In genomic region chr6:134377856-134378255, GRCm38 (mm10) we compare ENCODE assay signal across 38 mouse cellular contexts. TPM values are rescaled to one million over a fixed set of nuclear protein-coding genes. Genes with fewer than 3 reads are reported as not detected.
"Had no signal": no experiment of that assay in that cellular context is flagged by ENCODE, and none has a peak within 500 bp of the region (broad histone marks: within the 10 kb centered on the region; RNA-seq: fewer than 3 reads in every experiment).

No protein-coding gene starts in this region.

- H3K36me3 ChIP-seq: limb, embryonic 10.5 days; limb, embryonic 12.5 days; limb, embryonic 13.5 days; limb, embryonic 15.5 days; liver, embryonic 12.5 days; liver, embryonic 13.5 days; liver, embryonic 15.5 days; lung, embryonic 15.5 days; midbrain, embryonic 10.5 days; midbrain, embryonic 12.5 days; midbrain, embryonic 13.5 days; midbrain, embryonic 15.5 days; neural tube, embryonic 12.5 days; neural tube, embryonic 13.5 days had no signal

- ATAC-seq: liver, embryonic 12.5 days; liver, postnatal 0 days; lung, postnatal 0 days; midbrain, embryonic 13.5 days; midbrain, embryonic 15.5 days; midbrain, embryonic 16.5 days had no signal

- DNase-seq: left cerebral cortex, postnatal 4 days; liver; liver, embryonic 13.5 days; liver, postnatal 0 days; lung, adult 18-20 months; lung, adult 2 months; lung, postnatal 10 days; lung, postnatal 14 days; lung, postnatal 36 days; lung, postnatal 4 days; midbrain, embryonic 14.5 days had no signal

- H3K4me3 ChIP-seq: limb, embryonic 10.5 days; limb, embryonic 12.5 days; limb, embryonic 13.5 days; limb, embryonic 15.5 days; liver, embryonic 12.5 days; liver, embryonic 13.5 days; liver, embryonic 15.5 days; lung, embryonic 15.5 days; megakaryocyte, embryonic 14.5 days; midbrain, embryonic 10.5 days; midbrain, embryonic 12.5 days; midbrain, embryonic 13.5 days; midbrain, embryonic 15.5 days; myocyte; neural tube, embryonic 12.5 days; neural tube, embryonic 13.5 days had no signal

- H3K9me3 ChIP-seq: limb, embryonic 10.5 days; limb, embryonic 15.5 days; liver, embryonic 12.5 days; liver, embryonic 13.5 days; liver, embryonic 15.5 days; lung, embryonic 15.5 days; midbrain, embryonic 12.5 days; midbrain, embryonic 13.5 days; midbrain, embryonic 15.5 days had no signal

- H3K4me2 ChIP-seq: limb, embryonic 12.5 days; limb, embryonic 13.5 days; limb, embryonic 15.5 days; liver, embryonic 12.5 days; liver, embryonic 13.5 days; liver, embryonic 15.5 days; lung, embryonic 14.5 days; lung, embryonic 15.5 days; midbrain, embryonic 11.5 days; midbrain, embryonic 12.5 days; midbrain, embryonic 13.5 days; midbrain, embryonic 15.5 days; neural tube, embryonic 12.5 days; neural tube, embryonic 13.5 days had no signal

- H3K9ac ChIP-seq: limb, embryonic 12.5 days; limb, embryonic 13.5 days; limb, embryonic 15.5 days; liver, embryonic 12.5 days; liver, embryonic 13.5 days; liver, embryonic 14.5 days; liver, embryonic 15.5 days; liver, postnatal 0 days; lung, embryonic 14.5 days; lung, embryonic 15.5 days; midbrain, embryonic 12.5 days; midbrain, embryonic 13.5 days; midbrain, embryonic 15.5 days; neural tube, embryonic 12.5 days; neural tube, embryonic 13.5 days had no signal

- H3K27me3 ChIP-seq: limb, embryonic 12.5 days; limb, embryonic 13.5 days; limb, embryonic 15.5 days; liver, embryonic 12.5 days; liver, embryonic 13.5 days; liver, embryonic 15.5 days; lung, embryonic 15.5 days; midbrain, embryonic 12.5 days; midbrain, embryonic 13.5 days; midbrain, embryonic 15.5 days; neural tube, embryonic 12.5 days; neural tube, embryonic 13.5 days had no signal

- H3K4me1 ChIP-seq: limb, embryonic 12.5 days; limb, embryonic 15.5 days; liver, embryonic 12.5 days; liver, embryonic 13.5 days; liver, embryonic 15.5 days; lung, embryonic 15.5 days; midbrain, embryonic 10.5 days; midbrain, embryonic 12.5 days; midbrain, embryonic 13.5 days; midbrain, embryonic 15.5 days; neural tube, embryonic 12.5 days; neural tube, embryonic 13.5 days had no signal

- H3K27ac ChIP-seq: limb, embryonic 10.5 days; limb, embryonic 12.5 days; limb, embryonic 13.5 days; limb, embryonic 15.5 days; liver, embryonic 12.5 days; liver, embryonic 13.5 days; liver, embryonic 14.5 days; liver, embryonic 15.5 days; lung, embryonic 15.5 days; macrophage; midbrain, embryonic 10.5 days; midbrain, embryonic 12.5 days; midbrain, embryonic 13.5 days; midbrain, embryonic 15.5 days; neural tube, embryonic 12.5 days; neural tube, embryonic 13.5 days had no signal

RNA-seq across cellular contexts. Expression of gene Bcl2l14, which starts 18.3 kb away (rescaled TPM):
- total RNA-seq: left cerebral cortex, postnatal 10 days; left cerebral cortex, postnatal 14 days; left cerebral cortex, postnatal 25 days; left cerebral cortex, postnatal 36 days; left cerebral cortex, postnatal 4 days; midbrain, postnatal 0 days had no signal
- polyA plus RNA-seq: midbrain, embryonic 11.5 days; midbrain, embryonic 13.5 days; midbrain, embryonic 14.5 days; midbrain, embryonic 16.5 days; midbrain, postnatal 0 days; neural tube, embryonic 11.5 days; neural tube, embryonic 13.5 days had no signal
